Mouse (Mus musculus) cerebellum, adult 11 months (tissue): ENCODE data around the gene Sntg2.
A peak's percentile ranks its signal among the peaks of the same experiment; 100 is the strongest.

Experiments used
- DNase-seq: peaks from one replicate; pipeline ENCODE4 v3.0.0; 2022

Sntg2 gene

GRCm38 (mm10) chr12:30200621-30201020, 172.6 kb downstream of the Sntg2 start:
- no peak for DNase-seq

GRCm38 (mm10) chr12:30199735-30200134, 173.4 kb downstream of the Sntg2 start:
- no peak for DNase-seq

DNA sequence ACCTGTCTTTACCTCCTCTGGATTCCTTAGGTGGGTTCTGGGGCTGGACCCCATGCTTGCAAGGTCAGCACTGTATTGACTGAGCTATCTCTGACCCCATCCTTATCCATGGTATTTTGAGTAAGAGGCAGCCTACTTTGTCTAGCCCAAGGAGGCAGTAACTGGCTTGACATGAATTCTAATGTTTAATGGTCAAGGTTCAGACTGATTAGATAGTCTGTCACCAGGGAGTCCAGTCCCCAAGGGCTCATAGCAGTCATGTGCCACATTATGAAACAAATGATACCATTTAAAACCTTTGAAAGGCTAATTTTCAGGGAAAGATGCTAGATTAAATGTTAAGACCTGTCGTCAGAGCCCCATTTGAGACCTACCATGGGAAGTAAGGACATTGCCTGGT, 174.9 kb downstream of the Sntg2 start:
- DNase-seq: no peak

GRCm38 (mm10) chr12:30181721-30182120, 191.5 kb downstream of the Sntg2 start:
- DNase-seq: no peak

GRCm38 (mm10) chr12:30179623-30180022, 193.6 kb downstream of the Sntg2 start:
- no peak for DNase-seq

DNA sequence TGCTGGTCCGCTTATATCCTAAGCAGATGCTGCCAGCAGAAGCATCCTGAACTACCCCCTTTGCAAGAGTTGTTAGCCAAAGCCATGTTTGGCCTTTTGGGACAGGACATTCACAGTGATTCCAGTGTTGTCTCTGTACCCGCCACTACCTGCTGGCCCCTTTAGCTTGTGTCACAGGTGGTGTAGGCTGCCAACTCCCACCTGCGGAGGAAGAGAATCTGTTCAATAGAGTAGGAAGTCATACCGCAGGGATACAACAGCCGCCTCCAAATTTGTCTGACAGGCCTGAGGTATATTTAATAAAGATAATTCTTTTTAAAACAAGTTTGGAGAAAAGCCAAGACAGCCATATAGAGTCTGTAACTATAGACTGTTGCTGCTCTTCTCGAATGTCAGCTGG, 195.2 kb downstream of the Sntg2 start:
- DNase-seq: no peak

- DNase-seq: no peak
Measured at GRCm38 (mm10) chr12:30177529-30177928, 195.6 kb downstream of the Sntg2 start.

GRCm38 (mm10) chr12:30168491-30168890, 204.7 kb downstream of the Sntg2 start:
- DNase-seq: no peak

DNA sequence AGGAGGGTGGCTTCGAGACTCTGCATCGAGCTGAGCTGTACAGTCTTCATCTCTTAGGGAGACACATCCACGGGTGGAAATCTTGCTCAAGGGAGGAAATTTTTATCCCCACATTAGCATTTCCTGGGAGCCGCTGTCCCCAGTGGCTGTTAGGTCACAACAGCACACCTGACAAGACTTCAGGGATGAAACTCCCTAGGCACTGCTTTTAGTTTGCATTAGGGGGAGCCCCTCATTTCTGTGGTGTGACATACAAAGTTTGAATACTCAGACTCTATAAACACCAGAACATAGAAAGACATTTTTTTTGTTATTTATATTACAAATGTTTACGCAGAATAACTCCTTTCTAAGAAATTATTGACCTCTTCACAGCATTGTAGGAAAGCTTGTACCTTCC, 208.6 kb downstream of the Sntg2 start:
- no peak for DNase-seq

DNA sequence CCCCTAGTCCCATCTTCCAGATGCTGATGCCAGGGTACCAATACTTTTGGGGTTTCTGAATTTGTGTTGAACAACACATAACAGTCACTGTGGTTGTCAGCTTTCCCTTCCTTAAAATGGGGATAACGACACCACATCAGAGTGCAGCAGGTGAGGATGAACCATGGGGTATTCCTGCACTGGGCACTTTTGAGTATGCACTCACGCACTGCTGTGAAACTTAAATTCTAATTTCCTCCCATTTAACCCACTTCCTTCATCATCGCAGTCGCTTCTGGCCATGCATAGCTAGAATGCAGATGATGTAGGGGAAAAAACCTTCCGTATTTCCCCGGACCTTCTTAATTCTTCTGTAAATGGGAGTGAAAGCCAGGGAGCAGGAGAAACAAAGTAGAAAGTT, 209.2 kb downstream of the Sntg2 start:
- DNase-seq: no peak

DNA sequence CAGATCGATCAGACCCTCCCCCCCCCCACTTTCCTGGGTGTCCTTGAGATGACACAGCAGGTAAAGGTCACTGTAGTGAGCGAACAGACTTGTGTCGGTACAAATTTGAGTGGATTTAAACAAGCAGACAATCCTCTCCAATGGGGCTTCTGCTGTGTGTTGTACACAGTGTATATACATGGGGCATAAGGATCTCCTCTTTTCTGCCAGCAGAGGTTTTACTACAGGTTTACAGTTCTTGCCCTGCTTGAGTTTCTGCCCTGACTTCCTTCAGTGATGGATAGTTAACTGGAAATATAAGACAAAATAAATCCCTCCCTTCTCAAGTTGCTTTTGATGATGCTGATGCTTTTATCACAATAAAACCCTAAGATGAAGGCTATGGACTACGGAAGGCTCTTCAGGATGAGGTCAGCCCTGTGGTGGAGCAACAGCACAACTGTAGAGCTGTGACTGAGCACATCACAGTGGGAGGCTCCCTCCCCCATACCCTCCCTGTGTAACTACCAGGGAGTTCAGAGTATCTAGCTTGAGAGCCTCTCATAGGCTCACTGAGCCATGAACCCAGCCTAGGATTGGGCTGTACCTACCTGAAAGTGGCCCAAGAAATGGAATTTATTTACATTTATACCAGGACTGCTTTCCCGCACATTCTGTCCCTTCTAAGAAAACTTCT, 211.3 kb downstream of the Sntg2 start:
- DNase-seq: no peak

- DNase-seq: no peak
Measured at GRCm38 (mm10) chr12:30160475-30160874, 212.7 kb downstream of the Sntg2 start.

- no peak for DNase-seq
Measured at GRCm38 (mm10) chr12:30159788-30160187, 213.4 kb downstream of the Sntg2 start.

- no peak for DNase-seq
Measured at GRCm38 (mm10) chr12:30154079-30154673, 219.0 kb downstream of the Sntg2 start.

DNA sequence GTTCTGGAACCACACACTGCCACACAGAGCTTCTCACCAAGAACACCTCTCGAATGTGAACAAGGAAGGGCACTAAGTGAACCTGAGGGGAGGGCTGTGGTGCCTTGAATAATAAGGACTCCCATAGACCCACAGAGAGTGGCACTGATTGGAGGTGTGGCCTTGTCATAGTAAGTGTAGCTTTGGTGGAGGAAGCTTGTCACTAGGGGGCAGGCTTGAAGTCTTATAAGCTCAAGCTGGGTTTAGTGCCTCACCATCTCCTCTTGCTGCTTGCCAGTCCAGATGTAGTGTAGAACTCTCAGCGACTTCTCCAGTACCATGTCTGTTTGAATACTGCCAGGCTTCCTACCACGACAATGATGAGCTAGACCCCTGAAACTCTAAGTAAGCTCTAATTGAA, 231.1 kb downstream of the Sntg2 start:
- no peak for DNase-seq

DNA sequence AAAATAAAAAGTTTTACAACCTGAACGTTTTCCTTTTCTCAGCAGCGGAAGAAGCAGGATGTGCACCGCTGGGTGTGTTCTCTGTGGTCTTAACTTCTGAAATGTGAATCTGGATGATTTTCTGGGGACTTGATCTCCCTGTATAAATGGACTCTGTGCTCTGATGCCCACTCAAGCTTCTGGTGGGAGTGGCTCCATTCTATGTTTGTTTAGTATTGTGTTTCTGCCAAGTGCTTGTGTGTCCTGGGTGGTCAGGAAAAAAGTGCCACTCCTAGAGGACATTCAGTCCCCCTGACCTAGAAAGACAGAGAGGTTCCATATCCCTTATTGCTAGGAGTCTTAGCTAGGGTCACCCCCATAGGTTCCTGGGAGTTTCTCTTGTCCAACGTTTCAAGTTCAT, 240.7 kb downstream of the Sntg2 start, which contains the start of gene Tpo:
TSS of gene Tpo (minus strand) at position 101 of the 400 bp plus-strand sequence.
- DNase-seq: no peak

DNA sequence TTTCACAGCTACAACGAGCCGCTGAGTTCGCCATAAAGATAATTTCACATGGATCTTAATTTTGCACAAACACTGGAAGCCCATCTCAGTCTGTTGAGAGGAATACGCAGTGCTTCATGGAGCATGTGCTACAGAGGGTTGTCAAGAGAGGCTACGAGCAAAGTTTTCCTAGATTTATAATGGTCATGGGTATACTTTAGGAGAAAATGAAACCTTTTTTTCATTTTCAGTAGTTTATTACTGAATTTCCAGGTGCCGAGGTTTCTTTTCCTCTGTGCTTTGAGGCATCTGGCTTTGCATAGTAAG, 243.8 kb downstream of the Sntg2 start:
- no peak for DNase-seq

DNA sequence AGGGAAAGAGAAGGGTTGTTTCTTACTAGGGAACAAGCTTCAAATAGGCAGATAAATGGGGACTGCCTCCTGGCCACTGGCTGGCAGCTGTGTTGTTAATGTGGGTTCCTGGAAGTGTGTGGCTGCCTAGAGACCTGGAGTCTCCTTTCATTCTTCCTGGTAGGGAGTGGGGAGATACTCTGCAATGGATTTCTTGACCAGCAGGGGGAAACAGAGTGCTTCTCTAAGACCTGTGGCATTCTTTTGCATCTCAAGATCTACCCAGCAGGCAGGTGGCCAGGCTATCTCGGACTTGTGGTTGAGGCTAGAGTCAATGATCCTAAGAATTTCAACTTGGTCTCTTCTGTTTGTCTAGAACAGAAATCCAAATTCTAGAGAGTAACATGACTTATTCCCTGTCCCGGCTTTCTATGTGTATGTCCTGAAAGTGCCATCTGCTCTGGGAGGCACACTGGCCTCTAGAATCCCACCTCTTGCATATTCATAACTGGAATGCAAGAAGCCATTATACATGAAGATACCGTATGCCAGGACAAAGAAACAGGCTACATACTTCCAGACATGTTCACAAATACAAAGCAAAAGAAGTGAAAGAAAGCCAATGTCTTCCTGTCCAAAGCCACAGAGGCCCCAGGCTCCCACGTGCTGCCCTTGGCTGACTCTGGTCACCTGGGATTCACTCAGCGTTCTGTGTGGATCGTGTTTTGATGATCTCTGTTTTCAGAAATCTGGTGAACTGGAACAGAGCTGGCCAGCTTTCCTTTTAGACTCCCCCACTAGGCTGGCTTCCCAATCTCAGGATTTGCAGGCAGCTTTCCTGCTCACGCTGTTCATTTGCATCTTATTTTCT, 244.4 kb downstream of the Sntg2 start:
- peak; percentile 10 for DNase-seq
